Mouse (Mus musculus) Muller cell, postnatal 12 days (primary cell): Measurements from ENCODE around the gene Acss2.

Source experiments
- DNase-seq: peaks from one replicate; pipeline ENCODE4 v3.0.0-alpha.2; 2015; ENCODE audit errors: inconsistent ontology term

The Acss2 gene

DNA sequence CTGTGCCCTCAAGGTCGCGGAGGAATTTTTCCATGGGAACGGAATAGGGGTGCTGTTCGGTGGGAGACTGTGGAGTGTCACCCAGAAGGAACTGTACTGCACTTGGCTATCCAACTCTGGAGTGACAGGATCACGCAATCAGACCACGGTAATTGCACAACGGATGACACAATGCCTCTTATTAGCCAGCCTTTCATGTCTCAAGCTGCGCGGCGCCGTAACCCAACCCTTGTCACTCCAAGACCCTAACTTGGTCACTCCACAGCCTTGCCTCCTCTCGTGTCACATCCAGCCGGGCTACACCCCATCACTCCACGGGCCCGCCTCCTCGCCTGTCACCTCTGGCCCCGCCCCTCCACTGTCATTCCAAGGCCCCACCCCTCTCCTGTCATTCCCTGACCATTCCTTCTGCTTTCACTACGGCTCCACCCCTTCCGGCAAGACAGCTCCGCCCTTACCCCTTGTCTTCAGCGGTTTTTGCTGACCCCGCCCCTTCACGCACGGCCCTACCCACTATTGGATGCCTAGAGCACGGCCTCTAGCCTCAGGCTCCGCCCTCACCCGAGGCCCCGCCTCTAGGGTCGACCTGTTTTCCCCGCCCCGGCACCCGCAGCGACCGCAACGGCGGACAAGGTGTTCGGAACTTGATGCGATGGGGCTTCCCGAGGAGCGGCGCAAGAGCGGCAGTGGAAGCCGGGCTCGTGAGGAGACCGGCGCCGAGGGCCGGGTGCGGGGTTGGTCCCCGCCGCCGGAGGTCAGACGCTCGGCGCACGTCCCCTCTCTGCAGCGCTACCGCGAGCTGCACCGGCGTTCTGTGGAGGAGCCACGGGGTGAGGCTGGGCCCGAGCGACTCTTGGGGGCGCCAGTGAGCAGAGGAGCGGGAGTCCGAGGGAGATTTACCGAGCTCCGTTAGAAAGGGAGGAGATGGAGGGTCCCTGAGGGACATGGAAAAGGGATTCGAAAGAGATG lies at the start of gene Acss2, which contains the start of gene Ggt7:
Gene Acss2 (plus strand): TSS at position 494 of the 969 bp plus-strand sequence.
Gene Ggt7 (minus strand): TSS at position 783 of the 969 bp plus-strand sequence.
- DNase-seq, result peak; percentile 99

DNA sequence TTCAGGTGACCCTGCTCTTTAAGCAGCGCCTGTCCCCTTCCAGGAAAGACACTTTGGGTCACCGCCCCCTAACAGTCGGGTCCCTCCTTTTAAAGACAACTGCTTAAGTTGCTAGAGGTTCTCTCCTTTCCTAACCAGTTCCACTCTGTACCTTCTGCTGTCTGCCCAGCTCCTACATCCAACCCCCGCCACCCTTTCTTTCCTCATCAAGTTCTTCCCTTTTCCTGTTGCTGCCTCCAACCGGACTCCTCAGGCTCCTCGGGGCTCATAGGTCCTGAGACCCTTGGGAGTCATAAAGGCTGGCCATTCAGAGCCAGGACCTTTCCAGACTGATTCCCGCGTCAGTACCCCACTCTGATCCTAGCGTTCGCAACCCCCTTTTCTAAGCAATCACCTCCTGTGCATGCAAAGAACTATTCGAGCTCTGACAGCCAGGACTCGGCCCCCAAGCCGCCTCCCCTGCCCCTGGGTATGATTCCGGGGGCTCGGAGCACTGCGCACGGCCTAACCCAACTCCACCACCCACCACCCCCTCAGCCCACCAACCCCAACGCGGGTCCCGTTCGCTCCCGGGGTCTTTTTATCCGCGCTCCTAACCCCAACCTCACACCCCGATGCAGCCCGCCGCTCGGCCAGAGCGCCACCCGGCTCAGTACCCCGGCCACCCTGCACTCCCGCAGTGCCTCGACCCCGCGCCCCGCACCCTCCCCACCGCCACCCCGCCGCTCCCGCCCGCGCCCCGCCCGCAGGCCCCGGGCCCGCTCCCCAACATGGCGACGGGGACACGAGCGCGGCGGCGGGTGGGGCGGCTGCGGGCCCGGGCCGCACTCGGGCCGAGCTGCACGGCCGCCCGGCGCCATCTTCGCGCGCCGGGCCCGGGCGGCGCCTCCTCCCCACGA lies 44.8 kb upstream of the Acss2 start:
- DNase-seq, result peak; percentile 49

DNA sequence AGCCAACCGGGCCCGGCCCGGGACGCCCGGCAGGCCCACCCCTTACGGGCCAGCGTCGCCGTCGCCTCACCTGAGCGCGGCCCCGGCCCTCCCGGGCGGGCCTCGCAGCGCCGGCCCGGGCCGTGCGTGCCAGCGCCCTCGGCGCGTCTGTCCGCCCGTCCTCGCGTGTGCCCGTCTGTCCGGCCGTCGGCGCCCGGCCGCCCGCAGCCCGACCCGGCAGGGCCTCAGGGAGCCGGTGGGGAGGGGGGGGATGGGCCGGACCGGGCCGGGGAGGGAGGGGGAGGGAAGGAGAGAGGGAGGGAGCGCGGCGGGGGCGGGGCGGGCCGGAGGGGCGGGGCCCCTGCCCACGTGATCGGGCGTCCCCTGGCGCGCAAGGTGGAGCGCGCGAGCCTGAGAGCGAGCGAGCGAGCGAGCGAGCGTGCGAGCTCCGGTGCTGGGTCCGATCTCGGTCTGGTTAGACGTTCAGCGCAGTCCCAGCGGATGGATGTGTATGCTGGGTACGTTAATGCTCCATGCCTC lies 44.1 kb upstream of the Acss2 start, which contains the start of gene Ncoa6:
Gene Ncoa6 (minus strand): TSS at position 325 of the 519 bp plus-strand sequence.
- DNase-seq, result peak; percentile 87

DNA sequence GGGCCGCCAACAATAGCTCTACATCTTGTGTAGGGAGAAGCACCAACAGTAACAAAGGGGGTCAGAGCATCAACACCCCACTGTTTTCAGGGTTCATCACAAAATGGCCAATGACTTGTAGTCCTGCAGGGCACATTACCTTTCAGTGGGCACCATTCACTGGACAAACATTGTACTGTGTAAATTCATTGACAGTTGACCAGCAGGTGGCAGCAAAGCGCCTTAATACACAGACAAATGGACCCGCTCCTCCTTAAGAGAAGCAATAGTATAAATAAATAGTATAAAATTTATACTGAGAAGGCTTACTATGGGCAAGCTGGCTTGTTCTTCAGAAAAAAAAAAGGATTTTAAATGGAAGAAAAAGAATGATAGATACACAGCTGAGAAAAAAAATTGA lies 35.7 kb upstream of the Acss2 start:
- peak; percentile 35 for DNase-seq

DNA sequence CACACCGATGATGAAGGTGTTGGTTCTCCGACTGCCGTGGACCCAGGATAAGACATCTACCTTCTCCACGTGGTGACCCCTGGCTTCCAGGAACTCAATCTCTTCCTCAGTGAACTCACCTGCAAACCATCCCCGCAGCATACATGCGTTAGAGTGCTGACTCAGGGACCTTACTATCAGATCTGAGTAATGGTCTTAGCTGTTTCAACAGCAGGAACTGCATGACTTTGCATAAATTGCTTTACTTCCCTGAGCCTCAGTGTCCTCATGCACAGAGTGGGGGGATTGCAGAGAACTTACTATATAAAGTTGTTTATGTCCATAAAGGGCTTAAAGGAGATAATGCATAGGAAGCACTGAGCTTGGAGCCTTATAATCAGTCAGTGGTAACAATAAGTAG lies 26.8 kb upstream of the Acss2 start:
- no peak for DNase-seq

DNA sequence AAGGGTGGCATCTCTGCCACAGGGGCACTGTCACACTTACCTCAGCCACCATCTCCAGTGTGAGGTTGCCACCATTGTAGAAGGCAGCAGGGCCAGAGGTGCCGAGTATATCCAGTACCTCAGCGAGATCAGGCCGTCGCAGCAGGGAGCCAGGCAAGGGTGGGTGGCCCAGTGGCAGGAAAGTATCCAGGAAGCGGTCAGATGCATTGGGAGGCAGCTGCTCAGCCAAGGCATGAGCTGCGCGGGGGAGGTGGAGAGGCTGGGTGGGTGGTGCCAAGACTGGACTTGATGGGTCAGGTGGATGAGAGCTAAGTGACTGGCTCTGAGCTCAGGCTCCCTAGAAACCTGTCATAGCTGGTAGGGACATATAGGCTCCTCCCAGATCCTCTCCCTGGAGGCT lies 15.2 kb upstream of the Acss2 start:
- DNase-seq, result no peak

DNA sequence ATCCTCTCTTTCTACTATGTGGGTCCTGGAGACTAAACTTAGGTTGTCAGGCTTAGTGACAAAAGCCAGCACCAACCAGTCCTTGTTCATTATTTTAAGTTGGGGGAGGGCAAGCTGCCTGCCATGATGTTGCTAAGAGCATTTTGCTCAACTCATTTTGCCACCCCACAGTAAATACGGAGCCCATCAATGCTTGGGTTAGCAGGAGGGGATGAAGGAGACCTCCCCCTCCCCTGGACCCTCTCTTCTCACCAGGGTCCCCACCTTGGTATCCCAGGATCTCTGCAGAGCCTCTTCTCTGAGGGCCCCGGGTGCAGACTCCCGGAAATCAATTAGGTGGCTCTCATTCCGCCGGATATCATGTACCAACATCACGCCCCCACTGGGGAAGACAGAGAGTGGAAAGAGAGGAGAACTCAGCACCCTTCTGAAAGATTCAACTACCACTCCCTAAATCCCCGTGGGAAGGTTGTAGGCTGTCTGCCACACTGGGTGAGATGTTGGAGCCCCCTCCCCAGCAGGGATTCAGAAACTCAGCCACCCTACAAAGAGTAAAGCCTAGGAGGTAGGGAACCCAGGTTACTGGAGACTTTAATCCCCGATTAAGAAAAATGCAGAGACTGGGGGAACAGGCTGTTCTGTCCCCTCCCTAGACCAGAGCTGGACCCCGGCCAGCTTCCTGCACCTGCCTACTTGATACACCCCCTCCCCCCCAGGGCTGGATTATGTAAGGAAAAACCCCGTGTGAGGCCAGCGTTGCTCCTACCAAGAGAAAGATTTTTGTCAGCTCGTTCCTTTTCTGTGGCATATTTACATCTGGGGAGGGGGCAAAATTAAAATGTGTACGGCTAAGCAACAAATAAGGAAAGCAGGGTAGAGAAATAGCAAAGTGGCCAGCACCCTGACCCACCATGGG lies 13.1 kb upstream of the Acss2 start:
- DNase-seq, result no peak

DNA sequence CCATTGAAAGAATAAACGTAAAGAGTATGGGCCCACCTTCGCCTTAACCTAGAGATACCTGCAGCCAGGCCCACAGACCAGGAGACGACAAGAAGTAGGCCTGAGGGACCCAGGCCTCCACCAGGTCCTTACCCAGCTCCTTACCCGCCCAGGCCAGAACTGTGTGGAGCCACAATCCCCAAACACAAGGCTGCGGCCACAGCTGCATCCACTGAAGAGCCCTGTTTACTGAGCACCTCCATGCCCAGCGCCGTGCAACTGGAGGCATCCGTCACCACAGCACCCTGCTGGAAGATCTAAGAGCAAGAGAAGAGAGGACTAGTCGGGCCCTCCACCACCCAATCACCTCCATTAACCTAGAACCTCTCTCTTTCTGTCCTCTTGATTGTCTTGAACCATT lies 11.9 kb upstream of the Acss2 start:
- no peak for DNase-seq

DNA sequence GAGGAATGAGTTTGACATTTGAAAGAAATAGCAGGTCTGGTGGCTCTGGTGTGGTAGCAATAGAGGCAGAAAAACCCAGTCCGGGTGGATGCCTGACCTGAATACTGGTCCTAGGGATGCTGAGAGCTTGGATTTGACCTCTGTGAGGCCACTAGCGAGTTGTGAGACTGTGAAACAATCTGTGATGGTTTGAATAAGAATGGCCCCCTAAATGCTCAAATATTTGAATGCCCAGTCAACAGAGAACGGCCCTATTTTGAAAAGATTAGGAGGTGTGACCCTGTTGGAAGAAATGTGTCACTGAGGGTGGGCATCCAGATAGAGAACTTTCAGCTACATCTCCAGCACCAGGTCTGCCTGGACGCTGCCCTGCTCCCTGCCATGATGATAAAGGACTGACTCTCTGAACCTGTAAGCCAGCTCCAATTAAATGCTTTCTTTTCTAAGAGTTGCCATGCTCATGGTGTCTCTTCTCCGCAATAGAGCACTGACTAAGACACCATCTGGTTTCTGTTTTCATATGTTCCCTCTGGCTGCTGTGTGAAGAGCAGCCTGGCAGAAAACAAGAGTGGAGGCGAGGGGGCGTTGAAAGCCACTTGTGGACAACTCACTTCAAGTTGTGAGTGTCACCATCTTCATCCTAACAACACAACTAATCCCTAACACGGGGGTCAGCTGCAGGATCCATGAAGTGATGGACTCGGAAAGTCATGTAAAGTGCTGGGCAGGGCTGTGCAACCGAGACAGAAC lies 9.9 kb upstream of the Acss2 start:
- no peak for DNase-seq

DNA sequence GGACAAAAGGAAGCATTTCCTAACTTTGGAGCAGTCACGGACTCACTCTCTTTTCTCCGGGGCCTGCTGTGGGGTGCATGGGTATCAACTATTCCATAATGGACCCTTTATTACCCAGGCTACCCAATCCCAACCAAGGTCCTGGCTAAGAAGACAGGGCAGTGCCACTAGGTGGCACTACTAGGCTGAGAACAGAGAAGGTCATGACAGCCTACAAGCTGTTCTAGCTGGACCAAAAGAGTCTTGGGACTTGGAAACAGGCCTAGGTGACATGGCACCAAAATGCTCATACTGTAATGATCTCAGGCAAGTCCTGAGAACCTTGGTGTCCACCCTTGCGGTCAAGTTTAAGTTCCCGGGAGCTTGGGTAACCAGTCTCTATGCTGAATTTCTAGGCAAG lies 5.3 kb upstream of the Acss2 start:
- DNase-seq, result peak; percentile 32

DNA sequence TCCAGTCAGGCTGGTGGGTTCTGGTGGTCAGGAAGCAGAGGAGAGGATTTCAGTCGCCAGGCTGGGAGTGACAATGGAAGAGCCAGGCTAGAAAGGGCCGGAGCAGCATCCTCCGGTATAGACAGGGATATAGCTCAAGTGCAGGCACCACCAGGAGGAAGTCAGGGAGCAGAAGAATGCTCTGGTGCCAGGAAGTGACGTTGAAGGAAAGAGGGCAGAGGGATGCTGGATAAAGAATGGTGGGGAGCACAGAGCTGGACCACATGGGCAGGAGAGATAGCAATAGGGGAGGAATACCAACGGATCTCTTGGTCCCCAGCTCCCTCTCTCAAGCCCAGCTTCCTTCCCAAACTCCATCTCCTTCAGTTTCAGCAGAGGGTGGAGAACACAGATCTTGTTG lies 4.2 kb upstream of the Acss2 start:
- DNase-seq, result no peak

DNA sequence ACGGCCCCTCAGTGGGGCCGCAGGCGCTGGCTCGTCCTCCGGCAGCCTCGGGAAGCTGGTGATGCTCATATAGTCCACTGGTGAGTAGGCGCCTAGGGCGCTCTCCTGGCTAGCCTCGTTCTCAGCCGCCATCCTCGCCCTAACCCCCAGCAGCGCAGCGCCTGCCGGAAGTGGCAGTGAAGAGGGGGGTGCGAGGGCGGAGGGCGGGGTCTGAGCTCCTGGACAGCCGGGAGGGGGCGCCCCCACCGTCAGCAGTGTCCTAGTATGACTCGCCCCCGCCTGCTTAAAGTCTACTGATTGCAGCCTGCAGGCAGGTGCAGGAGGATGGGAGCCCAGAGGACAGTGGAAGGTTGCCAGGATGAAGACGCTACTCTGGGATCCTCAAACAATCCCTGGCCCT lies 3.1 kb upstream of the Acss2 start:
- DNase-seq, result peak; percentile 77

DNA sequence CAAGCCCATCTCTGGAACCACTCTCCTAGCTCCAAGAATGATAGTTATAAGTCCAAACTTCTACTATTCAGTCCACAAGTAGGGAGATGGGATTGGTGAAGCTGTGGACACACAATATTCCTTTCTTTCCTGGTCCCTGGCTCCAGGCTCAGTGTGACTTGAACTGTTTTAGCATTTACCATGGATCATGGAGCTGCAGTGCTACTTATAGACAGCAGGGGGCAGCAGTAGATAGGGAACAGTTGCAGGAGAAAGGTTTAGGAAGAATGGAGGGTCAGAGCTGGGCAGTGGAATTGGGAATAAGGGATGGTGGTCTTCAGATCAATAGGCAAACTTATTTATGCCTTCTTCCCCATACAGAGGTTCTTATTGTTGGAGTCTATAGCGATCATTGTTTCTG lies 1.8 kb upstream of the Acss2 start:
- peak; percentile 60 for DNase-seq

DNA sequence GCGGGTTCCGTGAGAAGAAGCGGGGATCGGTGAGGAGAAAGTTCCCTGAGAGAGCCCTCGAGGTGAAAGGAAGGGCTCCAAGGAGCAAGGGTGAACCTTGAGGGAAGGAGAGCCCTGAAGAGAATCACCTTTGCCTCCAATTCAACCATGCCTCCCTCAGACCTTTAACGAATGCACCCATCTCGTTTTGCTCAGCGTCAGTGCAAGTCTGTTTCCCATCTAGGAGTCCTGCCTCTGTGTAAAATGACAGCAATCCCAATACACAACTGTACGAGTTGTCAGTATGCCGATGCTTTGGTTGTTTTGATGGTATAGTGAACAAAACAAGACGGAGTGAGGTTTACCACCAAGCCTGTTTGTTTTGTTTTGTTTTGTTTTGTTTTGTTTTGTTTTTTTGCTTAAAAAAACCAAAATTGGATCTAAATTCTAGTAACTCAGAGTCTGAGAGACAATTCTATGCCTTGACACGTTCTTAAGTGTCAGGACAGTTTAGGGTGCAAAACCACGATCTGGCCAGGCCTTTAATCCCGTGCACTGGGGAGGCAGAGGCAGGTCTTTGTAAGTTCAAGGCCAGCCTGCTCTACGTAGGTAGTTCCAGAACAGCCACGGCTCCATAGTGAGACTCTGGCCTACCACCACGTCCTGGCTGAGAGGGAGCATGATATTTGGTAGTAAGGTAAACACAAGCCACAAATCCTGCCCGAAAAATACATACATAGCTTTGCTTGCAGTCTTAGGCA lies 953 bp downstream of the Acss2 start:
- DNase-seq, result no peak

DNA sequence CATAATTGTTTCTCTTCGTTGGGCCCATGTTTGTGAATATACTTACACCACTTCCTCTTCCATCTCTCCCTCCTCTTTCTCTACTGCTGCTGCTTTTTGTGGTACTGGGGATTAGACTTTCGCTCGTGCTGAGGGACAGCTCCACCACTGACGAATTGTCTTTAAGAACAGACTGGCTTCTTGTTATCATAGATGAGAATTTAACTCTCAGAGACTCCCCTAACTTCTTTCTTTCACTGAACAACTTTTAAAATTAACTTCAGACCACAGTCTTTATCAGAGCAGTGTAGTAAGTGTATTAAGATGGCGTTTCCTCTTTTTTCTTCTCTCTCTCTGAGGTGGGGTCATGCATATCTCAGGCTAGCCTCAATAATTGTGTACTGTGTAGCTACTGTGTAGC lies 6.0 kb downstream of the Acss2 start:
- DNase-seq, result no peak

DNA sequence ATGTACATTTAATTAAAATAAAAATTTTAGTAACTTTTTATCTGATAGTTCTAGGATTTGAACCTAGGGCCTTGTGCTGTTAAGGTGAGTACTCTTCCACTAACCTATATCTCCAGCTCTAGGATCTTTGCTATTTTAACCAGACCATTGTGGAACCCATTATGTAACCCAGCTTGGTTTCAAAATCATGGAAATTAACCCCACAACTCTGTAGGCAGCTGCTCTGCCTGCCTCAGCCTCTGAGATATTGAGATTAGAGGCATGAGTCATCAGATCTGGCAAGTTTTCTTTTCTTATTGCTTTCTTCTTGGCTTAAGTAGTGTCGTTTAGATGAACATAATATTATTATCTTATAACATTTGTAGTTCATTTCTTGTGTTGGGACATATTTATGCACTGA lies 6.6 kb downstream of the Acss2 start:
- no peak for DNase-seq

DNA sequence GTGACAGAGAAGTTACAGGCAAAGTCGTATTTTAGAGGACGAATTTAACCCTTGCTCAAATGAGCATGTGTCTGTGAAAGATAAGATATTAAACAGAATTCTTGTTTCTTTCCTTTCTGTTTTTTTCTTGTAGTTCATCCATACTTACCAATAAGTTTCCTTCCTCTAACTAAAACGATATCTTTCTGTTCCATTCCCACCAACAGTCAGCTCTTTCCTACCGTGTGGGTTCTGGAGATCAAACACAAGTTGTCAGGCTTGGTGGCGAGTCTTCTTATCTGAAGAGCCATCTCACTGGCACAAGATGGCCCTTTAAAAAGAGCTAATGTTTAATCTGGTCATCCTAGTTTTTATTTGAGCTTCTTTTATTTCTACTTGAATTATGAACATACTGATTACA lies 9.6 kb downstream of the Acss2 start:
- DNase-seq, result no peak

DNA sequence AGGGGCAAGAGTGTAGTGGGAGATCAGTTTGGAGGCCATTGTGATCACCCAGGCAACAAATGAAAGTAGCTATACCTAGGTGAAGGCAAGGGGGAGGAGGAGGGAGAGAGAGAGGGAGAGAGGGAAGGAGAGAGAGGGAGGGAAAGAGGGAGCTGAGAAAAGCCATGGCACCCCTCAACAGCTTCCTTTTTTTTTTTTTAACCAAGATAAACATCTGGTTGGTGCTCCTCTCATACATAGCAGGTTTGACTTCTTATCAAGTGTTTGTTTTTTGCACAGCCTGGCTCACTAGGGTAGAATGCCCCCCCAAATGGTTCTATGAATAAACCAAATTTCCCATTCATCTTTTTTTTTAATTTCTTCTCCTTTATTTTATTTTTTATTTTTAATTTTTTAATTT lies 18.5 kb downstream of the Acss2 start:
- DNase-seq, result no peak

DNA sequence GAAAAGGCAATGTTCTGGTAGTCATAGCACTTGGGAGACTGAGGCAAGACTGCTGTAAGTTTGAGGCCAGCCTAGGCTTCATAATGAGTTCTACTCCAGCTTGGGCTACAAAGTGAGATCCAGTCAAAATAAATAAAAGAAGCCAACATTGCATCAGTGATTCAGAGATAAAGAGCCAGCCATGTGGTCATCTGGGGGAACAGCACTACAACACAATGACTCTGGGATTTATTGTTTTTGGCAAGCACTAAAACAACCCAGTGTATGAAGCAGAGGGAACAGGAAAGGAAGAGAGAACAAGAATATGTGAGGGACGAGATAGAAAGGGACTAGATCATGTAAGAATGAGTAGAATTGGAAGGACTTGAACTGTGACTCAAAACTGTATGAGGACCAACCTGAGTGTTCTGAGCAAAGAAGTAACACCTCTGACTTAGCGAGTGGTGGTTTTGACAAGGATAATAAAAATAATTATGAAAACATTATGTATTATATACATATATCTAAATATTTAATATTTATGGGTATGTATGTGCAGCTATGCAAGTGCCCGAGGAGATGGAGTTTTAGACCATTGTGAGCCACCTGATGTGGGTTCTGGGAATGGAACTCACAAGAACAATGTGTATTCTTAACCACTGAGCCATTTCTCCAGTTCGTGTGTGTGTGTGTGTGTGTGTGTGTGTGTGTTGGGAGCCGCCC lies 20.2 kb downstream of the Acss2 start:
- no peak for DNase-seq
